Mouse (Mus musculus) adrenal gland, postnatal 36 days (tissue): Measurements from ENCODE around the gene Prkcd. TPM values are rescaled to one million over a fixed set of nuclear protein-coding genes. Genes with fewer than 3 reads are reported as not detected.

Source experiments
- DNase-seq, 2 experiments: peaks; one replicate each; pipeline ENCODE4 v3.0.0; 2021; ENCODE audit warnings: mixed read lengths in 1 of 2
- long read RNA-seq, 2 experiments: library from polyadenylated mRNA; stranded (forward); transcript quantifications; one replicate each; pipeline ENCODE4 v2.0.0; 2021; ENCODE audit warnings: borderline sequencing depth in 2 of 2
- total RNA-seq, 2 experiments: library from RNA; stranded (reverse); gene quantifications; 2 replicates each; pipeline ENCODE4 v1.2.3; 2021

The Prkcd gene
- total RNA-seq, result 100 to 1,000 TPM; 101 to 162 TPM
- long read RNA-seq, experiment 1, transcript Prkcd-207 (18 exons, 2,777 nt), result major isoform, 141 of 186 reads
- long read RNA-seq, experiment 1, partial matches to known transcripts, result 20 of 186 reads
- long read RNA-seq, experiment 1, other reads (novel, unspliced or antisense), result 13 of 186 reads
- long read RNA-seq, experiment 2, transcript Prkcd-207 (18 exons, 2,777 nt), result major isoform, 31 of 39 reads
- long read RNA-seq, experiment 2, partial matches to known transcripts, result 2 of 39 reads
- long read RNA-seq, experiment 2, other reads (novel, unspliced or antisense), result 6 of 39 reads

DNA sequence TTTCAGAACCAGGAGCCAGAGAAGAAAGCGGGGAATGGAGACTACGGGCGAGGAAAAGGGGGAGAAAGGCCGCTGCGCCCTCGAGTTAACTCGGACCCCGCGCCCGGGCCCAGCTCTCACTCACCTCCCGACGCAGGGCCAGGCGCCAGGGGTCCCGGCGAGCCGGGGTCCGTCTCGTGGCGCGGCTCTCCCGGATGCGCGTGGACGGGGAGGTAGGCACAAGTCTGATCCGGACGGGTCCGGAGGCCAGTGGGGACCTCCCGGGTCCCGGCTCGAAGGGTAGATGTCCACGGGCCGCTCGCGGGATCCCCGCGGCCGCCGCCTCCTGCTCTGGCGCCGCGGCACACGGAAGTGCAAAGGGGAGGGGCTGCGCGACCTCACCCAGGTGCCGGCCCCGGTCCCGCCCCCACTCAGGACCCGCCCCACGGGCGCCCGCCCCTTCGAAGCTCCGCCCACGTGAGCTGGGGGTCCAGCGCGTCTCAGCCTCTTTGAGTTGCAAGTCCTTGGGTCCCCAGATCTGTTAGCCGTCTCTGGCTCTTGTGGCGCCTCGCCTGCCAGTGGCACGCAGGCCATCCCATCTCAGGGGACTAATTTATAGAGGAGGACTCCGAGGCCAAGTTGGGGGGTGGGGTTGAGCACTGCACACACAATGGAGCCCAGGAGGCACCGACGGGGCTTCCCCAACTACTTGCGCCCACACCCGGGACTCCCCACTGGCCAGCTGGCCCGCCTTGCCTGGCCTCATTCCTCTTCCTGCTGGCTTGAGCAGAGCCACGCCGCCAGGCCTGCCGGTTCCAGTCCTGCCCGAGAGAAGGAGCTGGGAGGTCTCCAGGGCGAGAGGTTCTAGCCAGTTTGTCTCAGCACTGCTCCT is at the start of gene Prkcd:
Prkcd (minus strand) TSS at position 355 of the 871 bp plus-strand sequence.
- DNase-seq, result peak; percentile 90 to 93

DNA sequence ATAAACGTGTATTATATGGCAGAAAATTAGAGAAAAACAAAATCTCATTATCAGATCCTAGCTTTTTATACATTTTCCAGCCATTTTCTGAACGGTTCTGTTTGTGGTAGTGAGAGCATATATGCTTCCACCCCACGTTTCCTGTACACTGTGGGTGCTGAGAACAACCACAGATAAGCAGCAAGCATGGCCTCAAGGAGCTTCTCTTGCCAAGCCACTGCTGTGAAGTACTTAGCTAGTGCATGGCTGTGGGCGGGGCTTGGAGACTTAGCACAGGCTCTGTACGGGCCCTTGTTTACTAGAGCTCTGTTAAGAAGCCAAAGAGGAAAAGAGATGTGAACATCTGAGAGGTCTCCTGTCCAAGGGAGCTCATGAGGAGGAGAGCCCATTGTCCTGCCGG is 48.9 kb upstream of the Prkcd start:
- DNase-seq, result no peak

DNA sequence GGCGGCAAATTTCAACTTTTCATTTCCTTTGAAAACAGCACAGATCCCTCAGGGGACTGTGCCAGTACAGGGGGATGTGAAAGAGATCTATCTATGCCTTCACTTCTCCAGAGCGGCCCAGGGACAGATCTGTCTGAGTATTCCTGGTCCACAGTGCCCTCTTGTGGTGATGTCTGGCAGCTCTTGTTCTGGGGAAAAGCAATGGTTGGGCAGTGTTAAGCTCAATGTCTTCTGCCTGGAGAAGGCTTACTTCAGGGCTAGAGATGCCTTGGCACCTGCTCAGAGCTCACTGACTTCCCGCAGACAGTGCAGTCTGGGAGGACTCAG is 45.9 kb upstream of the Prkcd start:
- peak; percentile 90 to 92 for DNase-seq

- peak; percentile 72 for DNase-seq
Observed at GRCm38 (mm10) chr14:30671095-30671985, 45.3 kb upstream of the Prkcd start.

DNA sequence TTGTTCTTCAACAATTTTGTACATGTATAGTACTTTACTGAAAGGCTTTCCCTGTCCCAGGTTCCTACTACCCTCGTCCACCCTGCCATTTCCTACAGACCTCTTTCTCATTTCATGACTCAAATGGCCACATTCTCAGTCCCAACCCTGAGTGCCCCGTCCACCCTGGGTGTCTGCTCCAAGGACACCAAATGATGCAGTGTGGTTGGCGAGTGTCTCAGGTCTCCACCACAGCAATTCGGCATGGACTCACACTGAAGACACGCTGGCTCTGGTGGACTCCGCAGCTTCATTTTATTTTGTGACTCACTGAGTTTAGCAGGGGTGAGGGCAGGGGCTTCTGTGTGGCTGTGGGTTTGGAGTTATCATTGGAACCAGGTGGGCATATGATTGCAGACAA is 44.2 kb upstream of the Prkcd start:
- peak; percentile 57 to 70 for DNase-seq

GRCm38 (mm10) chr14:30666604-30667003 is 40.6 kb upstream of the Prkcd start:
- no peak for DNase-seq

- no peak for DNase-seq
Observed at GRCm38 (mm10) chr14:30666061-30666460, 40.1 kb upstream of the Prkcd start.

- DNase-seq, result no peak
Observed at GRCm38 (mm10) chr14:30655531-30655930, 29.5 kb upstream of the Prkcd start.

- DNase-seq, result no peak
Observed at GRCm38 (mm10) chr14:30654691-30655228, 28.8 kb upstream of the Prkcd start.

GRCm38 (mm10) chr14:30653943-30654659 is 28.1 kb upstream of the Prkcd start, which contains the start of gene Rft1:
Gene Rft1 (plus strand): TSS chr14:30654360.
- DNase-seq, result peak; percentile 98 to 99

- DNase-seq, result peak; percentile 88 to 91
Observed at GRCm38 (mm10) chr14:30650969-30651368, 25.0 kb upstream of the Prkcd start.

DNA sequence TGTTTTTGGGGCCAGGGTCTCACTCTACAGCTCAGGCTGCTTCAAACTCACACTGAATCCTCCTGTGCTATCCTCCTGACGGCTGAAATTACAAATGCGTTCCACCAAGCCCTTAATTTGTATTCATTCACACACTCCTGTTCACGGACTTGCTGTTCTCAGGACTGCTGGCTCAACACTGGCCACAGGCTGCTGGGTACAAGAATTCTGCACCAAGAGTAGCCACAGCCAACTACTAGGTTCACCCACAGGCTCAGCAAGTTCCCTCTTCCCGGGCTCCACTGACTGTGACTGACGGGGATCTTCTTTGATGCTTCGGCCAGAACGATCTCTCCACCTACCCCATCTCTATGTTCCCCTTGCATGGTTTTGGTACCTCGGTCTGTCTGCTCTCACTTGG is 23.7 kb upstream of the Prkcd start:
- no peak for DNase-seq

DNA sequence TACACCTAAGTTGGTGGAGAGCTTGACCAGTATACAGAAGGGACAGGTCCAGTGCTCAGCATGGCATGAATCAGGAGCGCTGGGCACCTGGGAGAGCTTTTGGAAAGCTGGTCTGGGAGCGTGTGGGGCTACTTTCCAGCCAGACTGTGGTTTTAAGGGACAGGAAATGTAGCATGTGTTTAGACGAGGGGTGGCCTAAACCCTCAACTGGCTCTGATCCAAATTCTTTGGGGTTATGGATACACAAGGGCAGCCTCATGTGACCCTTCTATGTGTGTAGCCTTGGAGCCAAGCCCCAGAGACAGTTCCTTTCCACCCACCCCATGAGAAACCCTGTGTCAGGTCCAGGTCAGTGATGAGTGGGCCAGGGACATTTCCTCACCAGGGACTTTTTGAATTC is 22.5 kb upstream of the Prkcd start:
- no peak for DNase-seq

- peak; percentile 31 to 55 for DNase-seq
Observed at GRCm38 (mm10) chr14:30646486-30646885, 20.5 kb upstream of the Prkcd start.

DNA sequence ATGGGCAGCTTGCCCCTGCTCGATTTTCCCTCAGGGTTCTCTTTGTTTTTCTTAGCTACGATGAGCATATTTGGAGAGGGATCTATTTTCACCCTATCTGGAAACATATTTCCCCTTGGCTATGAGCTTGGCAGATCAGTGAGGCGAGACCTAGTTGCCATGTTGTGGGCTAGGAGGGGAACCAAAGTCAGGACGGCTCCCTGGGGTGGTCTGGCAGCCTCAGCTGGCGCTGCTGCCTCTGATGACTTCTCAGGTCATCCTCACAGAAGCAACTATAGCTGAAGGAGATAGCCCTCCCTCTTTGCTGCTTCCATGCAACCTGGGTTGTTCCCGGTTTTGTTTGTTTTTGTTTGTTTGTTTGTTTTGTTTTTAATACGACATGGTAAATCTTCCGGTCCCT is 19.1 kb upstream of the Prkcd start:
- no peak for DNase-seq

DNA sequence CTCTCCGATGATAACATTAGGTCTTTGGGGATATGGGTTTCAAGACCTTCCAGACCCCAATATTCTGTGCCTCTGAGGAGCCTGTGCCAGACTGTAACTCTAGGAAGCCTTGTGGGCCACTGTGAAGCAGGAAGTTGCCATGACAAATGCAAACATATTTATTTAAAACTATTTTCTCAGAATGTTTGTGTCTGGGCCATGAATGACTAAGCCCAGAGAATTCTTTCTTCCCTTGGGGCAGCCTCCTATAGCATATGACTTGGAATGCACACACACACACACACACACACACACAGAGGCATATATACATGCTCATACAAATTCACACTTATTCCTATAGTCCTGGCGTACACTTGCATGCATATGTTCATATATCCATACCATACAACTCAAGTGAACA is 18.0 kb upstream of the Prkcd start:
- no peak for DNase-seq

DNA sequence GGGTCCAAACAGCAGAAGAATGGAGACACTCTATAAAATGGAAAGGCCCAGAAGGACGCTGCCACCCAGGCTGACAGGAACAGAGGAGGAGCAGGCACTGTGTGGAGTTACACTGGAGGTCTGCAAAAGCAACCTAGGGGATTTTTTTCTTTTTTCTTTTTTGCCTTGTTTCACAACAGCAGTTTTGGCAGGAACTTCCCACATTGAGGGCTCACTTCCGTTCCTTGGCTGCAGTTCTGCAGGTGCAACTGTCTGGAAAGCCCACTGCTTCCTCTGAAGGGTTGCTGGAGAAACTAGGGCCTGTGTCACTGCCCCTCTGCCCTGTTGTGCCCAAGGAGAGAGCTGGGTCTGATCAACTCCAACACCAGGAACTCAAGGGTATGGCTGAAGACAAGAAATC is 15.7 kb upstream of the Prkcd start:
- DNase-seq, result no peak

DNA sequence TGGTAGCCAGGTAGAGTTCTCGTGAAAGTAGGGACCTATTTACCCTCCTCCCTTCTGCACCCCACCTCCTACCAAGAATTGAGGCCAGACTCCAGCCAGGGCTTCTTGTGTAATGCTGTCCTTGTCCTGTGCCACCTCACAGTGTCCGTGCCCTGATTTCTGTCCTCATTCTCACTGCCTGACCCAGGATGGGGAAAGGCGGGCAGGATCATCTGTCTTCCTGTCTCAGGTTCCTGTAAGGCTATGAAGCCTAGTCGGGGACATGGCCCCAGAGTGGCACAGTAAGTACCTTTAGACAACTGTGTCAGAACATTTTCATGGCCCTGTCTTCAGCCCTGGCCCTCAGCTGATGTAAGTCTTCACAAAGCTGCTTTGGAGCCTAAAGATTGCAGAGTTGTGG is 12.7 kb upstream of the Prkcd start:
- DNase-seq, result peak; percentile 57 to 81

DNA sequence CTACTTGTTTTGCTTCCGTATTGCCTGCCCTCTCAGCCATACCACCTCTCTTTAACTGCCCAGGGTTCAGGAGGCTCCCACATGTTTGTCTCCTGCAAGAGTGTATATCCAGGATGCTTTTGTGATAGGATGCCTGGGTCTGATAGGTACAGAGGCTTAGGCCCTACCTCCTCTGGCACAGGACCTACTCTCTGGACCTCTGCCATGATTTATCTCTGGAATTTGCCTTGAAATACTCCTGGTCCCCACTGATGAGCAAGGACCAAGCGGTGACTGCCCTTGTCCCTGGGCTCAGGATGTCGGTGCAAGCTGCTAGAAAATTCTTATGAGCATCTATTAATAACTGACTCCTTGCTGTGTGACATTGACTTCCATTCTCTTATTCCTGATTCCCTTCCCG is 12.0 kb upstream of the Prkcd start:
- peak; percentile 71 to 73 for DNase-seq

GRCm38 (mm10) chr14:30637087-30637486 is 11.1 kb upstream of the Prkcd start:
- no peak for DNase-seq

- peak; percentile 45 to 65 for DNase-seq
Observed at GRCm38 (mm10) chr14:30636499-30636898, 10.5 kb upstream of the Prkcd start.
